8 mouse cellular contexts compared by ENCODE assay signal in genomic region chr9:85326292-85327241, GRCm38 (mm10). TPM values are rescaled to one million over a fixed set of nuclear protein-coding genes. Genes with fewer than 3 reads are reported as not detected.
DNase-seq lines count a peak whose midpoint lies in the region; ATAC-seq lines count a peak whose summit lies in the region.

No protein-coding gene starts in this region.

- peak; percentile 6 for ATAC-seq in CD4-positive, CD25-positive, alpha-beta regulatory T cell, adult 4 months
- peak; percentile 0 for ATAC-seq in activated CD4-positive, CD25-positive, alpha-beta regulatory T cell, adult 4 months
- peak; percentile 60 for ATAC-seq in erythroid progenitor cell, adult 5-6 weeks (replicated peaks; ENCODE audit: low FRiP score, poor library complexity, severe bottlenecking)

- intact Hi-C loops in heart, postnatal 10 days (cut with DNase I), result loop anchor here (5.0 to 10.0 kb wide), 5 partner anchors 359 to 1369 kb away; no protein-coding TSS in a partner anchor

- DNase-seq in heart, postnatal 10 days, result peak; percentile 74 to 76
- peak; percentile 57 to 65 for DNase-seq in kidney, postnatal 36 days
- DNase-seq in lung, postnatal 25 days (ENCODE audit: low spot score), result peak; percentile 24
- DNase-seq in ovary, postnatal 14 days (ENCODE audit: low spot score), result peak; percentile 33
- peak; percentile 17 for DNase-seq in urinary bladder, postnatal 10 days (ENCODE audit: low spot score)

RNA-seq across cellular contexts. Expression of gene Tent5a, which starts 0.6 kb away (rescaled TPM):
- 10 to 100 TPM in 1 of 2 experiments, 1 to 10 TPM in 1; 9.1 to 11.6 TPM for polyA plus RNA-seq in CD4-positive, CD25-positive, alpha-beta regulatory T cell, adult 4 months (2017; shearing (Covaris generic))
- polyA plus RNA-seq in activated CD4-positive, CD25-positive, alpha-beta regulatory T cell, adult 4 months (2017; shearing (Covaris generic)), result 1 to 10 TPM; 6.3 to 7.9 TPM
- total RNA-seq in erythroid progenitor cell, adult 5-6 weeks (2015; ENCODE audit: low replicate concordance), result 12.3 and 19.3 TPM in 2 replicates
- 5.3 and 5.5 TPM in 2 replicates for total RNA-seq in erythroid progenitor cell, adult 5-6 weeks (2017; ENCODE audit: low replicate concordance)
- 10 to 100 TPM; 11.0 to 13.9 TPM for total RNA-seq in heart, postnatal 10 days (2021)

RNA-seq across cellular contexts. Expression of gene Gm11114, which starts 14.0 kb away (rescaled TPM):
- polyA plus RNA-seq in CD4-positive, CD25-positive, alpha-beta regulatory T cell, adult 4 months (2017; shearing (Covaris generic)), result not detected
- not detected for polyA plus RNA-seq in activated CD4-positive, CD25-positive, alpha-beta regulatory T cell, adult 4 months (2017; shearing (Covaris generic))
- not detected in 2 replicates for total RNA-seq in erythroid progenitor cell, adult 5-6 weeks (2015; ENCODE audit: low replicate concordance)
- total RNA-seq in erythroid progenitor cell, adult 5-6 weeks (2017; ENCODE audit: low replicate concordance), result not detected in 2 replicates
- not detected for total RNA-seq in heart, postnatal 10 days (2021)

Comparison
In these comparisons a context has a peak if more than half of its experiments do, and no peak if none do; other contexts are left out.
1. Peak in every context shown above with its lines: DNase-seq and ATAC-seq.
2. ATAC-seq: peak in every context shown above with its lines; median percentile 60 in erythroid progenitor cell, adult 5-6 weeks; 6 in CD4-positive, CD25-positive, alpha-beta regulatory T cell, adult 4 months; 0 in activated CD4-positive, CD25-positive, alpha-beta regulatory T cell, adult 4 months.
3. DNase-seq: peak in every context shown above with its lines; median percentile 75 in heart, postnatal 10 days; 61 in kidney, postnatal 36 days; 33 in ovary, postnatal 14 days; 24 in lung, postnatal 25 days; 17 in urinary bladder, postnatal 10 days.